Comparison of ENCODE assay signal across 8 mouse cellular contexts in the genomic region with DNA sequence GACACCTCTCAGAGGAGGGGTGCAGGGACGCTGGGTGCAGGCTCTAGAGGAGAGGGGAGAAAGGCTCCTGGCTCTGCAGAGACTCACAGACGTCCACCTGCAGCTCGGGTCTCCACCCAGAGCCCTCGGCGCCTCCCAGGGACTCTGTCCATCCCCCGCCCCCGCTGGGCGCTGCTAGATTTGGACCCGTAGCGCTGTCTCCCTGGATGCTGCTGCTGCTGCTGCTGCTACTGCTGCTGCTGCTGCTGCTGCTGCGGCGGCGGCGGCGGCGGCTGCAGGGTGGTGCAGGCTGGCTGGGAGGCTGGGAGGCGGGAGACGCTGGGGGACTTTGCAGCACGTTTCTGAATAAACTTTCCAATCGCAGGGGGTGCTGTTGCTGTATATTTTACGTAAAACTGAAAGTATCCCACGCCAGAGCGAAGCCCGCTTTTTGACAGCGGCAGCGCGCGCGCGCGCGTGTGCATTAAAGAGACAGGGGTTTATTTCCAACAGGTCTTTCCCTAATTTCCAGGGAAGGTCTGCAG. TPM values are rescaled to one million over a fixed set of nuclear protein-coding genes. Genes with fewer than 3 reads are reported as not detected.
DNase-seq lines count a peak whose midpoint lies in the region; ATAC-seq and TF ChIP-seq lines count a peak whose summit lies in the region.

No protein-coding gene starts in this region.

- TF ChIP-seq CTCF in ES-Bruce4 (IDR thresholded peaks at IDR 0.05; ENCODE audit: low read depth, low read length): no peak
- no peak for TF ChIP-seq CTCF in bone marrow, adult 2 months (IDR thresholded peaks at IDR 0.05; ENCODE audit: control insufficient read depth, insufficient read depth, low read length)
- peak; percentile 69 for TF ChIP-seq CTCF in forebrain, postnatal 0 days (IDR thresholded peaks at IDR 0.05; ENCODE audit: low read depth)

- H3K9me3 ChIP-seq in ES-Bruce4 (replicated peaks; ENCODE audit: control insufficient read depth, insufficient read depth, low read length, poor library complexity, severe bottlenecking): no peaks in the 10 kb centered on the region
- H3K9me3 ChIP-seq in forebrain, postnatal 0 days (ENCODE audit: low read length): no peaks in the 10 kb centered on the region
- no peaks in the 10 kb centered on the region for H3K9me3 ChIP-seq in hindbrain, embryonic 14.5 days (ENCODE audit: control insufficient read depth, low read length)
- H3K9me3 ChIP-seq in megakaryocyte, embryonic 14.5 days: no peaks in the 10 kb centered on the region

- peak; percentile 70 for ATAC-seq in forebrain, postnatal 0 days
- ATAC-seq in hindbrain, embryonic 14.5 days (ENCODE audit: low FRiP score): peak; percentile 28; the same call in 1 of the 2 replicates

- peak overlapping the region; percentile 40 for H3K4me3 ChIP-seq in ES-Bruce4 (ENCODE audit: low read depth, low read length)
- H3K4me3 ChIP-seq in bone marrow, adult 2 months (replicated peaks; ENCODE audit: control insufficient read depth, low read depth, low read length): peak overlapping the region; percentile 94
- H3K4me3 ChIP-seq in forebrain, postnatal 0 days (ENCODE audit: low read depth, low read length): peak overlapping the region; percentile 69
- H3K4me3 ChIP-seq in hindbrain, embryonic 14.5 days (replicated peaks; ENCODE audit: low read length): peak overlapping the region; percentile 87
- peak overlapping the region; percentile 95 for H3K4me3 ChIP-seq in megakaryocyte, embryonic 14.5 days (replicated peaks)

- TF ChIP-seq EP300 in ES-Bruce4 (IDR thresholded peaks at IDR 0.05; ENCODE audit: insufficient read depth, low read depth, low read length): no peak

- no peak for TF ChIP-seq POLR2A in ES-Bruce4 (IDR thresholded peaks at IDR 0.05; ENCODE audit: insufficient read depth, low read length)
- peak; percentile 38; the same call in 1 of the 2 replicates for TF ChIP-seq POLR2A in bone marrow, adult 2 months (IDR thresholded peaks at IDR 0.05; ENCODE audit: borderline replicate concordance, control insufficient read depth, low read depth, low read length)

- peak overlapping the region; percentile 36; the same call in 1 of the 2 replicates for H3K9ac ChIP-seq in ES-Bruce4 (ENCODE audit: low read depth, poor library complexity, severe bottlenecking)
- peak overlapping the region; percentile 96 for H3K9ac ChIP-seq in forebrain, postnatal 0 days
- peak overlapping the region; percentile 98 for H3K9ac ChIP-seq in hindbrain, embryonic 14.5 days

- H3K4me2 ChIP-seq in forebrain, postnatal 0 days (ENCODE audit: low read depth): peak overlapping the region; percentile 98
- H3K4me2 ChIP-seq in hindbrain, embryonic 14.5 days (replicated peaks): peak overlapping the region; percentile 100

- H3K36me3 ChIP-seq in ES-Bruce4 (ENCODE audit: control insufficient read depth, insufficient read depth, low read length, poor library complexity, severe bottlenecking): no peaks in the 10 kb centered on the region
- H3K36me3 ChIP-seq in forebrain, postnatal 0 days (ENCODE audit: insufficient read depth): no peaks in the 10 kb centered on the region
- H3K36me3 ChIP-seq in hindbrain, embryonic 14.5 days (replicated peaks; ENCODE audit: control insufficient read depth, insufficient read depth): no peaks in the 10 kb centered on the region
- H3K36me3 ChIP-seq in megakaryocyte, embryonic 14.5 days (replicated peaks; ENCODE audit: low read length): no peaks in the 10 kb centered on the region

- peaks cover 41% of the 10 kb centered on the region for H3K27me3 ChIP-seq in ES-Bruce4 (ENCODE audit: control insufficient read depth, insufficient read depth, low read length, poor library complexity, severe bottlenecking)
- H3K27me3 ChIP-seq in forebrain, postnatal 0 days (ENCODE audit: insufficient read depth, low read length): no peaks in the 10 kb centered on the region
- H3K27me3 ChIP-seq in hindbrain, embryonic 14.5 days (ENCODE audit: control insufficient read depth, insufficient read depth, low read length): no peaks in the 10 kb centered on the region
- peaks cover 17% of the 10 kb centered on the region for H3K27me3 ChIP-seq in megakaryocyte, embryonic 14.5 days (replicated peaks)

- WGBS in bone marrow, adult 2 months: under 1% methylated on average over 32 of the region's 32 CpGs
- WGBS in forebrain, postnatal 0 days: 2% methylated on average over 32 of the region's 32 CpGs
- whole genome bisulfite sequencing in hindbrain, embryonic 14.5 days: under 1% methylated on average over 32 of the region's 32 CpGs

- peaks cover 2% of the 10 kb centered on the region for H3K4me1 ChIP-seq in ES-Bruce4 (ENCODE audit: control insufficient read depth, insufficient read depth, low read length)
- H3K4me1 ChIP-seq in bone marrow, adult 2 months (ENCODE audit: control insufficient read depth, insufficient read depth, low read length): no peaks in the 10 kb centered on the region; the same call in 1 of the 2 replicates
- H3K4me1 ChIP-seq in forebrain, postnatal 0 days (ENCODE audit: insufficient read depth): peaks cover 6% of the 10 kb centered on the region; the same call in 1 of the 2 replicates
- H3K4me1 ChIP-seq in hindbrain, embryonic 14.5 days (replicated peaks; ENCODE audit: control insufficient read depth, insufficient read depth, low read length): peaks cover 14% of the 10 kb centered on the region
- H3K4me1 ChIP-seq in megakaryocyte, embryonic 14.5 days: peaks cover 59% of the 10 kb centered on the region

- H3K27ac ChIP-seq in ES-Bruce4 (ENCODE audit: insufficient read depth, low read length): no peak overlapping the region
- peak overlapping the region; percentile 88 for H3K27ac ChIP-seq in bone marrow, adult 2 months (ENCODE audit: control insufficient read depth, insufficient read depth, low read depth, low read length, poor library complexity)
- H3K27ac ChIP-seq in forebrain, postnatal 0 days (ENCODE audit: low read depth, low read length): peak overlapping the region; percentile 99
- H3K27ac ChIP-seq in hindbrain, embryonic 14.5 days: peak overlapping the region; percentile 99

- DNase-seq in forebrain, postnatal 0 days: peak; percentile 94
- DNase-seq in hindbrain, embryonic 14.5 days (ENCODE audit: low spot score): peak; percentile 91
- DNase-seq in left cerebral cortex, postnatal 10 days (ENCODE audit: extremely low spot score in 1 of 2, low spot score in 2 of 2): peak; percentile 81 to 84
- DNase-seq in right cerebral cortex, adult 2 months (ENCODE audit: low spot score in 2 of 2): peak; percentile 81 to 83
- peak; percentile 44 to 66 for DNase-seq in urinary bladder, postnatal 4 days (ENCODE audit: low spot score in 2 of 2)

- intact Hi-C loops in left cerebral cortex, postnatal 10 days (cut with DNase I): loop anchor here (2.0 to 10.0 kb wide), 3 partner anchors 97 to 1999 kb away; no protein-coding TSS in a partner anchor

RNA-seq across cellular contexts. Expression of a gene that starts 1.3 kb away (rescaled TPM):
- not detected in 2 replicates for polyA plus RNA-seq in ES-Bruce4 (2011; ENCODE audit: insufficient read depth, insufficient read length, low read depth, missing spikeins)
- polyA plus RNA-seq in bone marrow, adult 2 months (2011; ENCODE audit: insufficient read depth, insufficient read length, low replicate concordance, missing spikeins): not detected in 2 replicates
- 1.8 TPM in 1 of 2 replicates, not detected in the other for total RNA-seq in forebrain, postnatal 0 days (2014; rRNA removed)
- polyA plus RNA-seq in forebrain, postnatal 0 days (2015; fragmentation: Nextera tagmentation; extraction: Ambion mirVana): 0.26 and 0.63 TPM in 2 replicates
- not detected in 2 replicates for polyA plus RNA-seq in hindbrain, embryonic 14.5 days (2014; fragmentation: Nextera tagmentation; extraction: Ambion mirVana)
- total RNA-seq in left cerebral cortex, postnatal 10 days (2021): under 1 TPM; 0.49 to 0.94 TPM
- polyA plus RNA-seq in megakaryocyte, embryonic 14.5 days (2012; ENCODE audit: insufficient read depth, low replicate concordance): not detected in 2 replicates

RNA-seq across cellular contexts. Expression of a gene that starts 1.7 kb away (rescaled TPM):
- 0.36 and 0.43 TPM in 2 replicates for polyA plus RNA-seq in ES-Bruce4 (2011; ENCODE audit: insufficient read depth, insufficient read length, low read depth, missing spikeins)
- 23.1 and 23.5 TPM in 2 replicates for polyA plus RNA-seq in bone marrow, adult 2 months (2011; ENCODE audit: insufficient read depth, insufficient read length, low replicate concordance, missing spikeins)
- total RNA-seq in forebrain, postnatal 0 days (2014; rRNA removed): 70.8 and 85.9 TPM in 2 replicates
- polyA plus RNA-seq in forebrain, postnatal 0 days (2015; fragmentation: Nextera tagmentation; extraction: Ambion mirVana): 173 and 174 TPM in 2 replicates
- polyA plus RNA-seq in hindbrain, embryonic 14.5 days (2014; fragmentation: Nextera tagmentation; extraction: Ambion mirVana): 106 and 117 TPM in 2 replicates
- 100 to 1,000 TPM; 142 to 145 TPM for total RNA-seq in left cerebral cortex, postnatal 10 days (2021)
- 1.1 and 6.5 TPM in 2 replicates for polyA plus RNA-seq in megakaryocyte, embryonic 14.5 days (2012; ENCODE audit: insufficient read depth, low replicate concordance)

Comparison
In these comparisons a context has a peak if more than half of its experiments do, and no peak if none do; other contexts are left out.
1. H3K4me3 ChIP-seq: peak in every context shown above with its lines; median percentile 95 in megakaryocyte, embryonic 14.5 days; 94 in bone marrow, adult 2 months; 87 in hindbrain, embryonic 14.5 days; 69 in forebrain, postnatal 0 days; 40 in ES-Bruce4.
2. H3K9ac ChIP-seq: peak in every context shown above with its lines; median percentile 98 in hindbrain, embryonic 14.5 days; 96 in forebrain, postnatal 0 days; 36 in ES-Bruce4.